Mouse (Mus musculus): ENCODE results near the gene Dmrtc2. TPM values are rescaled to one million over a fixed set of nuclear protein-coding genes. Genes with fewer than 3 reads are reported as not detected.
"Not testable (repeated sequence)": the region's sequence is repeated elsewhere in the genome, so short reads cannot be mapped to it uniquely, and the experiment has no call there.

The Dmrtc2 gene
- polyA plus RNA-seq, 1 experiment from 2014 or later: not detected

- no peaks in the 10 kb centered on the region for H3K36me3 ChIP-seq (ENCODE audit: control insufficient read depth, insufficient read depth, low read length)
- no peak for ATAC-seq (ENCODE audit: insufficient read depth, low FRiP score)
- 5% methylated on average over 6 of the region's 6 CpGs for WGBS
Measured at GRCm38 (mm10) chr7:24845713-24846112, 24.1 kb upstream of the Dmrtc2 start.

GRCm38 (mm10) chr7:24846576-24846975, 23.3 kb upstream of the Dmrtc2 start:
- not testable (repeated sequence) for H3K9me3 ChIP-seq (replicated peaks; ENCODE audit: control insufficient read depth, low read length); ATAC-seq (ENCODE audit: insufficient read depth, low FRiP score); H3K9ac ChIP-seq (ENCODE audit: low read length); H3K4me3 ChIP-seq (replicated peaks; ENCODE audit: low read length); H3K27ac ChIP-seq (ENCODE audit: low read length); H3K4me2 ChIP-seq (ENCODE audit: low read depth, low read length); H3K27me3 ChIP-seq (ENCODE audit: control insufficient read depth, insufficient read depth, low read length); H3K36me3 ChIP-seq (ENCODE audit: control insufficient read depth, insufficient read depth, low read length); H3K4me1 ChIP-seq (ENCODE audit: control insufficient read depth, insufficient read depth, low read length)
- WGBS: 30% methylated on average over 2 of the region's 2 CpGs

More at GRCm38 (mm10) chr7:24845713-24846112, 24.1 kb upstream of the Dmrtc2 start:
- Histone ChIP-seq H3K9ac (ENCODE audit: low read length) (no peak overlapping the region), H3K4me3 (replicated peaks; ENCODE audit: low read length) (no peak overlapping the region), H3K27me3 (ENCODE audit: control insufficient read depth, insufficient read depth, low read length) (no peaks in the 10 kb centered on the region), H3K27ac (ENCODE audit: low read length) (no peak overlapping the region), H3K9me3 (replicated peaks; ENCODE audit: control insufficient read depth, low read length) (no peaks in the 10 kb centered on the region), H3K4me2 (ENCODE audit: low read depth, low read length) (no peak overlapping the region), H3K4me1 (ENCODE audit: control insufficient read depth, insufficient read depth, low read length) (peaks cover 2% of the 10 kb centered on the region; the same call in 1 of the 2 replicates)

GRCm38 (mm10) chr7:24850162-24850561, 19.7 kb upstream of the Dmrtc2 start:
- Histone ChIP-seq H3K4me2 (ENCODE audit: low read depth, low read length) (no peak overlapping the region), H3K9me3 (replicated peaks; ENCODE audit: control insufficient read depth, low read length) (no peaks in the 10 kb centered on the region), H3K36me3 (ENCODE audit: control insufficient read depth, insufficient read depth, low read length) (no peaks in the 10 kb centered on the region), H3K27ac (ENCODE audit: low read length) (no peak overlapping the region), H3K9ac (ENCODE audit: low read length) (no peak overlapping the region), H3K4me3 (replicated peaks; ENCODE audit: low read length) (no peak overlapping the region), H3K27me3 (ENCODE audit: control insufficient read depth, insufficient read depth, low read length) (no peaks in the 10 kb centered on the region), H3K4me1 (ENCODE audit: control insufficient read depth, insufficient read depth, low read length) (peaks cover 10% of the 10 kb centered on the region; the same call in 1 of the 2 replicates)
- WGBS: 15% methylated on average over 5 of the region's 5 CpGs
- ATAC-seq (ENCODE audit: insufficient read depth, low FRiP score): no peak

GRCm38 (mm10) chr7:24850899-24851303, 19.0 kb upstream of the Dmrtc2 start:
- Histone ChIP-seq H3K4me3 (replicated peaks; ENCODE audit: low read length) (no peak overlapping the region), H3K9me3 (replicated peaks; ENCODE audit: control insufficient read depth, low read length) (no peaks in the 10 kb centered on the region), H3K27ac (ENCODE audit: low read length) (no peak overlapping the region), H3K9ac (ENCODE audit: low read length) (no peak overlapping the region), H3K27me3 (ENCODE audit: control insufficient read depth, insufficient read depth, low read length) (no peaks in the 10 kb centered on the region), H3K36me3 (ENCODE audit: control insufficient read depth, insufficient read depth, low read length) (no peaks in the 10 kb centered on the region), H3K4me2 (ENCODE audit: low read depth, low read length) (no peak overlapping the region), H3K4me1 (ENCODE audit: control insufficient read depth, insufficient read depth, low read length) (peaks cover 10% of the 10 kb centered on the region; the same call in 1 of the 2 replicates)
- ATAC-seq (ENCODE audit: insufficient read depth, low FRiP score): peak; percentile 58; the same call in 1 of the 2 replicates
- WGBS: 23% methylated on average over 6 of the region's 6 CpGs

GRCm38 (mm10) chr7:24851596-24852325, 18.1 kb upstream of the Dmrtc2 start:
- Histone ChIP-seq H3K36me3 (ENCODE audit: control insufficient read depth, insufficient read depth, low read length) (no peaks in the 10 kb centered on the region), H3K9ac (ENCODE audit: low read length) (no peak overlapping the region), H3K4me2 (ENCODE audit: low read depth, low read length) (no peak overlapping the region), H3K9me3 (replicated peaks; ENCODE audit: control insufficient read depth, low read length) (no peaks in the 10 kb centered on the region), H3K27me3 (ENCODE audit: control insufficient read depth, insufficient read depth, low read length) (no peaks in the 10 kb centered on the region), H3K4me3 (replicated peaks; ENCODE audit: low read length) (no peak overlapping the region), H3K27ac (ENCODE audit: low read length) (no peak overlapping the region), H3K4me1 (ENCODE audit: control insufficient read depth, insufficient read depth, low read length) (peaks cover 10% of the 10 kb centered on the region; the same call in 1 of the 2 replicates)
- WGBS: 69% methylated on average over 5 of the region's 5 CpGs
- ATAC-seq (ENCODE audit: insufficient read depth, low FRiP score): no peak

GRCm38 (mm10) chr7:24852557-24853232, 17.2 kb upstream of the Dmrtc2 start:
- Histone ChIP-seq H3K9ac (ENCODE audit: low read length) (no peak overlapping the region), H3K36me3 (ENCODE audit: control insufficient read depth, insufficient read depth, low read length) (no peaks in the 10 kb centered on the region), H3K4me3 (replicated peaks; ENCODE audit: low read length) (no peak overlapping the region), H3K27me3 (ENCODE audit: control insufficient read depth, insufficient read depth, low read length) (no peaks in the 10 kb centered on the region), H3K9me3 (replicated peaks; ENCODE audit: control insufficient read depth, low read length) (no peaks in the 10 kb centered on the region), H3K4me1 (ENCODE audit: control insufficient read depth, insufficient read depth, low read length) (peaks cover 10% of the 10 kb centered on the region; the same call in 1 of the 2 replicates), H3K27ac (ENCODE audit: low read length) (no peak overlapping the region), H3K4me2 (ENCODE audit: low read depth, low read length) (no peak overlapping the region)
- WGBS: 77% methylated on average over 8 of the region's 8 CpGs
- ATAC-seq (ENCODE audit: insufficient read depth, low FRiP score): peak; percentile 75; the same call in 1 of the 2 replicates

- Histone ChIP-seq H3K4me3 (replicated peaks; ENCODE audit: low read length) (no peak overlapping the region), H3K36me3 (ENCODE audit: control insufficient read depth, insufficient read depth, low read length) (no peaks in the 10 kb centered on the region), H3K27me3 (ENCODE audit: control insufficient read depth, insufficient read depth, low read length) (no peaks in the 10 kb centered on the region), H3K27ac (ENCODE audit: low read length) (no peak overlapping the region), H3K9me3 (replicated peaks; ENCODE audit: control insufficient read depth, low read length) (no peaks in the 10 kb centered on the region), H3K4me2 (ENCODE audit: low read depth, low read length) (no peak overlapping the region), H3K4me1 (ENCODE audit: control insufficient read depth, insufficient read depth, low read length) (peaks cover 10% of the 10 kb centered on the region; the same call in 1 of the 2 replicates), H3K9ac (ENCODE audit: low read length) (no peak overlapping the region)
- no peak for ATAC-seq (ENCODE audit: insufficient read depth, low FRiP score)
Measured at GRCm38 (mm10) chr7:24853233-24853563, 16.7 kb upstream of the Dmrtc2 start.

- no peaks in the 10 kb centered on the region for H3K27me3 ChIP-seq (ENCODE audit: control insufficient read depth, insufficient read depth, low read length)
- H3K9me3 ChIP-seq (replicated peaks; ENCODE audit: control insufficient read depth, low read length): no peaks in the 10 kb centered on the region
- no peaks in the 10 kb centered on the region for H3K36me3 ChIP-seq (ENCODE audit: control insufficient read depth, insufficient read depth, low read length)
- no peak overlapping the region for H3K4me3 ChIP-seq (replicated peaks; ENCODE audit: low read length)
- no peak for ATAC-seq (ENCODE audit: insufficient read depth, low FRiP score)
- no peak overlapping the region for H3K4me2 ChIP-seq (ENCODE audit: low read depth, low read length)
- no peak overlapping the region for H3K27ac ChIP-seq (ENCODE audit: low read length)
- peaks cover 10% of the 10 kb centered on the region; the same call in 1 of the 2 replicates for H3K4me1 ChIP-seq (ENCODE audit: control insufficient read depth, insufficient read depth, low read length)
- no peak overlapping the region; the same call in 1 of the 2 replicates for H3K9ac ChIP-seq (ENCODE audit: low read length)
- 29% methylated on average over 7 of the region's 7 CpGs for WGBS
Measured at GRCm38 (mm10) chr7:24853695-24854094, 16.2 kb upstream of the Dmrtc2 start.

GRCm38 (mm10) chr7:24856460-24857120, 13.3 kb upstream of the Dmrtc2 start:
- no peak overlapping the region for H3K9ac ChIP-seq (ENCODE audit: low read length)
- no peaks in the 10 kb centered on the region for H3K36me3 ChIP-seq (ENCODE audit: control insufficient read depth, insufficient read depth, low read length)
- no peak for ATAC-seq (ENCODE audit: insufficient read depth, low FRiP score)
- no peak overlapping the region for H3K4me2 ChIP-seq (ENCODE audit: low read depth, low read length)
- H3K9me3 ChIP-seq (replicated peaks; ENCODE audit: control insufficient read depth, low read length): no peaks in the 10 kb centered on the region
- H3K27me3 ChIP-seq (ENCODE audit: control insufficient read depth, insufficient read depth, low read length): no peaks in the 10 kb centered on the region
- WGBS: 47% methylated on average over 6 of the region's 6 CpGs
- no peak overlapping the region for H3K27ac ChIP-seq (ENCODE audit: low read length)
- H3K4me3 ChIP-seq (replicated peaks; ENCODE audit: low read length): no peak overlapping the region
- peaks cover 6% of the 10 kb centered on the region; the same call in 1 of the 2 replicates for H3K4me1 ChIP-seq (ENCODE audit: control insufficient read depth, insufficient read depth, low read length)
